Mouse (Mus musculus) G1E (cell line): ENCODE measurements around the gene Slc44a4.

Source experiments
- CTCF ChIP-seq: IDR thresholded peaks from 2 replicates; pipeline ENCODE4 v1.5.1; 2012; ENCODE audit warnings: low read depth, low read length, inconsistent platforms, mixed read lengths
- GATA1 ChIP-seq: IDR thresholded peaks from 2 replicates; pipeline ENCODE4 v1.6.1; 2012; ENCODE audit warnings: borderline replicate concordance, low read length, inconsistent platforms, mixed read lengths
- POLR2AphosphoS5 ChIP-seq: IDR thresholded peaks from 2 replicates; pipeline ENCODE4 v1.6.1; 2012; ENCODE audit warnings: low read depth, low read length, inconsistent platforms; ENCODE audit not compliant: insufficient replicate concordance
- TAL1 ChIP-seq: conservative IDR thresholded peaks from 2 replicates; pipeline ENCODE4 v1.6.1; 2012; ENCODE audit warnings: low read depth, low read length, inconsistent platforms, mixed read lengths

DNA sequence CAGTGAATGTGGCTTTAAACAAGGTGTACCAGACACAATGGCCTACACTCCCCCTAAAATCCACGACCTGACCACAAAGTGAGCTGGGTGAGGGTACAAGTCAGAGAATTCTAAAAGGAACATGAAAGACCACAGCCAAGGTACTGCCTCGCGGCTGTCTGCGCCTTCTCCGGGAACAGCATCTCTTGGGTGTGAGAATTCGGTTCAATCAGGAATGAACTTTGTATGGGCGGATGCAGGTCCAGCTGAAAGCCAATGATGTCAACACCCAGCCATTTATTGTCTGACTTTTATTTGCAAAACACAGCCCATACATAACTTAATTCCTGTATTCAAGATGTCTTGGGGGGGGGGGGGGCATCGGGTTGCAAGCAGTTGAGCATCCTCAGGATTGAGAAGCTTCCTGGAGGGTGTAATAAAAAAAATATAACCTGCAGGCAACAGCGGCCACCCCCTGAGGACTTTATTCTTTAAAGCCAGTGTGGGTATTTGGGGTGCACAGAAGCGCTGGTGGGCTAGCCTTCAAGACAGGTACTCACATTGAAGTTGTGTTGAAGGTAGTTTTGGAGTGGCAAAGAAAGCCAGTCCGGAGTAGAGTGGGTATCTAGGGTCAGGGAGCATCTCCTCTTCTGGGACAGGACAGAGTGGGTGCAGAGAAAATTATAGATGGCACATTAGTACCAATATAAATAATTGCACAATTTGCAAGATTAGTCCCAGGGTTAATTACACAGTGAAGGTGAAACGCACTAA, 21.0 kb upstream of the Slc44a4 start:
- TF ChIP-seq CTCF = no peak
- TF ChIP-seq TAL1 = no peak
- TF ChIP-seq POLR2AphosphoS5 = no peak
- no peak for TF ChIP-seq GATA1
